Mouse (Mus musculus): ENCODE data around the gene Hist2h2aa1. TPM values are rescaled to one million over a fixed set of nuclear protein-coding genes. Genes with fewer than 3 reads are reported as not detected.
A peak's percentile ranks its signal among the peaks of the same experiment; 100 is the strongest.

The Hist2h2aa1 gene
- polyA plus RNA-seq, 1 experiment = not detected

- TF ChIP-seq TCF3 (IDR thresholded peaks at IDR 0.05; ENCODE audit: insufficient read length, low read depth) = no peak
- TF ChIP-seq REST (IDR thresholded peaks at IDR 0.05; ENCODE audit: insufficient read depth, insufficient read length) = no peak
- no peak for TF ChIP-seq MYOD1 (IDR thresholded peaks at IDR 0.05; ENCODE audit: control insufficient read depth in 1 of 3, insufficient read length in 2 of 3, low read depth in 2 of 3)
- no peak for TF ChIP-seq E2F4 (IDR thresholded peaks at IDR 0.05; ENCODE audit: insufficient read depth)
- TF ChIP-seq MYOG (IDR thresholded peaks at IDR 0.05; ENCODE audit: control insufficient read depth in 1 of 3, insufficient read depth in 1 of 3, insufficient read length in 2 of 3, low read depth in 2 of 3) = no peak
- TF ChIP-seq TCF12 (IDR thresholded peaks at IDR 0.05; ENCODE audit: insufficient read depth, poor library complexity, severe bottlenecking) = no peak
- no peak for TF ChIP-seq POLR2A (IDR thresholded peaks at IDR 0.05; ENCODE audit: insufficient read length, low read depth)
- no peak for TF ChIP-seq CEBPB (IDR thresholded peaks at IDR 0.05; ENCODE audit: insufficient read depth, poor library complexity, severe bottlenecking)
- no peak for TF ChIP-seq POLR2AphosphoS2 (IDR thresholded peaks at IDR 0.05; ENCODE audit: insufficient read length, low read depth)
- TF ChIP-seq SRF (IDR thresholded peaks at IDR 0.05; ENCODE audit: control insufficient read depth, insufficient read length, low read depth) = no peak
- no peak for TF ChIP-seq MAX (IDR thresholded peaks at IDR 0.05; ENCODE audit: low read depth)
- no peak for TF ChIP-seq USF1 (IDR thresholded peaks at IDR 0.05; ENCODE audit: low read depth)
- Histone ChIP-seq H3K27me3 (ENCODE audit: control insufficient read depth, insufficient read depth, insufficient read length) (no peaks in the 10 kb centered on the region), H3ac (ENCODE audit: control insufficient read depth, insufficient read length) (no peak overlapping the region), H3K79me2 (ENCODE audit: control insufficient read depth, insufficient read depth) (no peaks in the 10 kb centered on the region), H3K36me3 (ENCODE audit: control insufficient read depth, insufficient read depth) (no peaks in the 10 kb centered on the region), H3K4me3 (no peak overlapping the region), H3K4me2 (ENCODE audit: low read depth) (no peak overlapping the region)
These were observed 14.9 kb upstream of the Hist2h2aa1 start for GRCm38 (mm10) chr3:96230404-96230803.

GRCm38 (mm10) chr3:96230910-96231757, 14.2 kb upstream of the Hist2h2aa1 start:
- H3ac ChIP-seq (ENCODE audit: control insufficient read depth, insufficient read length) = no peak overlapping the region

GRCm38 (mm10) chr3:96231758-96232120, 13.6 kb upstream of the Hist2h2aa1 start:
- no peaks in the 10 kb centered on the region for H3K36me3 ChIP-seq (ENCODE audit: control insufficient read depth, insufficient read depth)
- H3K4me3 ChIP-seq = no peak overlapping the region
- TF ChIP-seq MAX (IDR thresholded peaks at IDR 0.05; ENCODE audit: low read depth) = no peak
- TF ChIP-seq POLR2AphosphoS2 (IDR thresholded peaks at IDR 0.05; ENCODE audit: insufficient read length, low read depth) = no peak
- no peak for TF ChIP-seq USF1 (IDR thresholded peaks at IDR 0.05; ENCODE audit: low read depth)
- TF ChIP-seq E2F4 (IDR thresholded peaks at IDR 0.05; ENCODE audit: insufficient read depth) = no peak
- no peak for TF ChIP-seq TCF12 (IDR thresholded peaks at IDR 0.05; ENCODE audit: insufficient read depth, poor library complexity, severe bottlenecking)
- no peak for TF ChIP-seq MYOD1 (IDR thresholded peaks at IDR 0.05; ENCODE audit: control insufficient read depth in 1 of 3, insufficient read length in 2 of 3, low read depth in 2 of 3)
- TF ChIP-seq MYOG (IDR thresholded peaks at IDR 0.05; ENCODE audit: control insufficient read depth in 1 of 3, insufficient read depth in 1 of 3, insufficient read length in 2 of 3, low read depth in 2 of 3) = no peak
- no peak for TF ChIP-seq POLR2A (IDR thresholded peaks at IDR 0.05; ENCODE audit: insufficient read length, low read depth)
- TF ChIP-seq CEBPB (IDR thresholded peaks at IDR 0.05; ENCODE audit: insufficient read depth, poor library complexity, severe bottlenecking) = no peak
- no peak for TF ChIP-seq SRF (IDR thresholded peaks at IDR 0.05; ENCODE audit: control insufficient read depth, insufficient read length, low read depth)
- TF ChIP-seq TCF3 (IDR thresholded peaks at IDR 0.05; ENCODE audit: insufficient read length, low read depth) = no peak
- H3ac ChIP-seq (ENCODE audit: control insufficient read depth, insufficient read length) = no peak overlapping the region
- no peaks in the 10 kb centered on the region for H3K27me3 ChIP-seq (ENCODE audit: control insufficient read depth, insufficient read depth, insufficient read length)
- H3K79me2 ChIP-seq (ENCODE audit: control insufficient read depth, insufficient read depth) = no peaks in the 10 kb centered on the region
- no peak overlapping the region for H3K4me2 ChIP-seq (ENCODE audit: low read depth)

More at GRCm38 (mm10) chr3:96230910-96231757, 14.2 kb upstream of the Hist2h2aa1 start:
- Histone ChIP-seq H3K27me3 (ENCODE audit: control insufficient read depth, insufficient read depth, insufficient read length) (no peaks in the 10 kb centered on the region), H3K36me3 (ENCODE audit: control insufficient read depth, insufficient read depth) (no peaks in the 10 kb centered on the region), H3K79me2 (ENCODE audit: control insufficient read depth, insufficient read depth) (no peaks in the 10 kb centered on the region), H3K4me2 (ENCODE audit: low read depth) (no peak overlapping the region), H3K4me3 (no peak overlapping the region)
- TF ChIP-seq USF1 (IDR thresholded peaks at IDR 0.05; ENCODE audit: low read depth) (no peak), CEBPB (IDR thresholded peaks at IDR 0.05; ENCODE audit: insufficient read depth, poor library complexity, severe bottlenecking) (no peak), MYOG (IDR thresholded peaks at IDR 0.05; ENCODE audit: control insufficient read depth in 1 of 3, insufficient read depth in 1 of 3, insufficient read length in 2 of 3, low read depth in 2 of 3) (peak in 1 of 3 experiments; percentile 36), MAX (IDR thresholded peaks at IDR 0.05; ENCODE audit: low read depth) (no peak), TCF3 (IDR thresholded peaks at IDR 0.05; ENCODE audit: insufficient read length, low read depth) (no peak), TCF12 (IDR thresholded peaks at IDR 0.05; ENCODE audit: insufficient read depth, poor library complexity, severe bottlenecking) (no peak), E2F4 (IDR thresholded peaks at IDR 0.05; ENCODE audit: insufficient read depth) (no peak), MYOD1 (IDR thresholded peaks at IDR 0.05; ENCODE audit: control insufficient read depth in 1 of 3, insufficient read length in 2 of 3, low read depth in 2 of 3) (peak; percentile 66 to 73 (median 72)), POLR2A (IDR thresholded peaks at IDR 0.05; ENCODE audit: insufficient read length, low read depth) (no peak)

GRCm38 (mm10) chr3:96234914-96235313, 10.4 kb upstream of the Hist2h2aa1 start:
- Histone ChIP-seq H3K27me3 (ENCODE audit: control insufficient read depth, insufficient read depth, insufficient read length) (no peaks in the 10 kb centered on the region), H3K79me2 (ENCODE audit: control insufficient read depth, insufficient read depth) (no peaks in the 10 kb centered on the region), H3K36me3 (ENCODE audit: control insufficient read depth, insufficient read depth) (no peaks in the 10 kb centered on the region), H3ac (ENCODE audit: control insufficient read depth, insufficient read length) (no peak overlapping the region), H3K4me2 (ENCODE audit: low read depth) (no peak overlapping the region), H3K4me3 (no peak overlapping the region)
- TF ChIP-seq USF1 (IDR thresholded peaks at IDR 0.05; ENCODE audit: low read depth) (no peak), CEBPB (IDR thresholded peaks at IDR 0.05; ENCODE audit: insufficient read depth, poor library complexity, severe bottlenecking) (no peak), TCF3 (IDR thresholded peaks at IDR 0.05; ENCODE audit: insufficient read length, low read depth) (no peak), TCF12 (IDR thresholded peaks at IDR 0.05; ENCODE audit: insufficient read depth, poor library complexity, severe bottlenecking) (no peak), REST (IDR thresholded peaks at IDR 0.05; ENCODE audit: insufficient read depth, insufficient read length) (no peak), MYOD1 (IDR thresholded peaks at IDR 0.05; ENCODE audit: control insufficient read depth in 1 of 3, insufficient read length in 2 of 3, low read depth in 2 of 3) (no peak), E2F4 (IDR thresholded peaks at IDR 0.05; ENCODE audit: insufficient read depth) (no peak), MAX (IDR thresholded peaks at IDR 0.05; ENCODE audit: low read depth) (no peak), POLR2A (IDR thresholded peaks at IDR 0.05; ENCODE audit: insufficient read length, low read depth) (no peak), POLR2AphosphoS2 (IDR thresholded peaks at IDR 0.05; ENCODE audit: insufficient read length, low read depth) (no peak), MYOG (IDR thresholded peaks at IDR 0.05; ENCODE audit: control insufficient read depth in 1 of 3, insufficient read depth in 1 of 3, insufficient read length in 2 of 3, low read depth in 2 of 3) (no peak), SRF (IDR thresholded peaks at IDR 0.05; ENCODE audit: control insufficient read depth, insufficient read length, low read depth) (no peak)

Measured in myocyte (in vitro differentiated cells).